Mouse (Mus musculus) midbrain, embryonic 16.5 days (tissue): ENCODE measurements around the gene Bzw1. TPM values are rescaled to one million over a fixed set of nuclear protein-coding genes. Genes with fewer than 3 reads are reported as not detected.

Experiments
- ATAC-seq: fragments of 200-750 bp; cut with Nextera tagmentation; 2 replicates; pipeline ENCODE4 v1.8.0; 2017; ENCODE audit warnings: moderate TSS enrichment
- H3K27ac ChIP-seq: fragments of 300-500 bp; sonication (generic); 2 replicates; pipeline ENCODE4 v1.5.1; 2014; ENCODE audit warnings: mild to moderate bottlenecking, low read length, mixed read lengths
- H3K27me3 ChIP-seq: fragments of 300-500 bp; sonication (generic); 2 replicates; pipeline ENCODE4 v1.6.1; 2014; ENCODE audit warnings: low read depth, low read length, mixed read lengths; ENCODE audit not compliant: control insufficient read depth, insufficient read depth
- H3K36me3 ChIP-seq: fragments of 300-500 bp; sonication (generic); 2 replicates; pipeline ENCODE4 v1.6.1; 2014; ENCODE audit warnings: mild to moderate bottlenecking, low read length, moderate library complexity, mixed read lengths; ENCODE audit not compliant: control insufficient read depth, insufficient read depth
- H3K4me1 ChIP-seq: fragments of 300-500 bp; sonication (generic); 2 replicates; pipeline ENCODE4 v1.6.1; 2014; ENCODE audit warnings: mild to moderate bottlenecking, low read length, mixed read lengths; ENCODE audit not compliant: control insufficient read depth, insufficient read depth
- H3K4me2 ChIP-seq: fragments of 300-500 bp; sonication (generic); 2 replicates; pipeline ENCODE4 v1.6.1; 2014; ENCODE audit warnings: mild to moderate bottlenecking, low read length, mixed read lengths
- H3K4me3 ChIP-seq: fragments of 300-500 bp; sonication (generic); 2 replicates; pipeline ENCODE4 v1.5.1; 2014; ENCODE audit warnings: low read depth, mild to moderate bottlenecking, low read length, moderate library complexity, mixed read lengths
- H3K9ac ChIP-seq: fragments of 300-500 bp; sonication (generic); 2 replicates; pipeline ENCODE4 v1.6.1; 2014; ENCODE audit warnings: low read depth, low read length, mixed read lengths
- H3K9me3 ChIP-seq: fragments of 300-500 bp; sonication (generic); replicated peaks from 2 replicates; pipeline ENCODE4 v1.6.1; 2014; ENCODE audit warnings: mild to moderate bottlenecking, low read length, mixed read lengths; ENCODE audit not compliant: control insufficient read depth, poor library complexity, severe bottlenecking
- WGBS: fragments of 180-500 bp; shearing (Covaris S2); extraction: QIAGEN DNeasy Blood & Tissue Kit; methylation state at CpG from one replicate; pipeline ENCODE4 v1.1.7; 2014; 5-methylcytosine and 5-hydroxymethylcytosine counted together
- polyA plus RNA-seq: library from polyadenylated mRNA; unstranded; fragments of >200 nt; fragmentation: Nextera tagmentation; extraction: Ambion mirVana; gene quantifications from 2 replicates; pipeline ENCODE4 v1.2.1, GENCODE M21; 2015

Gene Bzw1
- 346 and 351 TPM in 2 replicates for polyA plus RNA-seq

GRCm38 (mm10) chr1:58392652-58393283, at the start of gene Bzw1:
TSS of gene Bzw1 (plus strand) at chr1:58392898.
- peak within 1 kb of the TSS; percentile 94 for H3K4me2 ChIP-seq
- peak; percentile 97 for ATAC-seq
- peak within 1 kb of the TSS; percentile 95 for H3K9ac ChIP-seq
- peak within 1 kb of the TSS; percentile 95 for H3K4me3 ChIP-seq
- H3K27ac ChIP-seq: peak within 1 kb of the TSS; percentile 100
- WGBS: under 1% methylated on average over 49 of the region's 61 CpGs
- H3K36me3 ChIP-seq: peaks cover 8% of the 10 kb centered on the region
- H3K9me3 ChIP-seq: no peaks in the 10 kb centered on the region
- peaks cover 19% of the 10 kb centered on the region for H3K4me1 ChIP-seq
- H3K27me3 ChIP-seq: no peaks in the 10 kb centered on the region

- Histone ChIP-seq H3K9me3 (no peaks in the 10 kb centered on the region), H3K27me3 (no peaks in the 10 kb centered on the region), H3K36me3 (no peaks in the 10 kb centered on the region), H3K4me2 (no peak overlapping the region), H3K4me3 (no peak overlapping the region), H3K27ac (no peak overlapping the region), H3K4me1 (no peaks in the 10 kb centered on the region), H3K9ac (no peak overlapping the region)
- 86% methylated on average over 4 of the region's 4 CpGs for WGBS
- no peak for ATAC-seq
These were observed 48.8 kb upstream of the Bzw1 start for GRCm38 (mm10) chr1:58343861-58344260.

DNA sequence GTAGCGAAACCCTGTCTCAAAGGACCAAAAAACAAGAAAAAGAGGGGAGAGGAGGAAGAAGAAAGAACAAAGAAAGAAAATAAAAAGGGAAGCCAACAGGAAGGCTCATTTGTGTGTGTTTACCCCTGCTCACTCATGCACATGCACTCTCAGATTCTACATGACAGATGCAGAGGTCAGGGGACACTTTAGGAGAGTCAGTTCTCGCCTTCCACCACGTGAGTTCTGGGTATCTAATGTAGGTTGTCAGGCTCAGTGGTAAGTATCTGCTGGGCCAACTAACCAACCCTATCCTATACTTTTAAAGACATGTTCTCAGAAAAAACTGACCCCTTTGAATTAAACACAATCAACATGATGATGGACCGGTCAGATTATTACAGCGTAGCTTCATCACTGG, 48.1 kb upstream of the Bzw1 start:
- ATAC-seq: no peak
- no peak overlapping the region for H3K9ac ChIP-seq
- H3K27ac ChIP-seq: no peak overlapping the region
- H3K27me3 ChIP-seq: no peaks in the 10 kb centered on the region
- H3K9me3 ChIP-seq: no peaks in the 10 kb centered on the region
- H3K4me3 ChIP-seq: no peak overlapping the region
- no peaks in the 10 kb centered on the region for H3K36me3 ChIP-seq
- H3K4me1 ChIP-seq: no peaks in the 10 kb centered on the region
- 90% methylated on average over 5 of the region's 5 CpGs for WGBS
- H3K4me2 ChIP-seq: no peak overlapping the region

GRCm38 (mm10) chr1:58346159-58346558, 46.5 kb upstream of the Bzw1 start:
- H3K9me3 ChIP-seq: no peaks in the 10 kb centered on the region
- no peak for ATAC-seq
- H3K27me3 ChIP-seq: no peaks in the 10 kb centered on the region
- no peak overlapping the region for H3K4me3 ChIP-seq
- no peaks in the 10 kb centered on the region for H3K36me3 ChIP-seq
- H3K4me1 ChIP-seq: no peaks in the 10 kb centered on the region
- H3K27ac ChIP-seq: no peak overlapping the region
- no peak overlapping the region for H3K4me2 ChIP-seq
- 94% methylated on average over 14 of the region's 14 CpGs for WGBS
- H3K9ac ChIP-seq: no peak overlapping the region

GRCm38 (mm10) chr1:58348712-58349111, 44.0 kb upstream of the Bzw1 start:
- WGBS: 83% methylated on average over 6 of the region's 6 CpGs
- no peak for ATAC-seq

GRCm38 (mm10) chr1:58353238-58353893, 39.3 kb upstream of the Bzw1 start:
- ATAC-seq: no peak
- no peaks in the 10 kb centered on the region for H3K4me1 ChIP-seq
- H3K9me3 ChIP-seq: no peaks in the 10 kb centered on the region
- H3K4me3 ChIP-seq: no peak overlapping the region
- no peak overlapping the region for H3K27ac ChIP-seq
- 79% methylated on average over 4 of the region's 4 CpGs for WGBS
- H3K4me2 ChIP-seq: no peak overlapping the region
- H3K36me3 ChIP-seq: no peaks in the 10 kb centered on the region
- no peaks in the 10 kb centered on the region for H3K27me3 ChIP-seq
- no peak overlapping the region for H3K9ac ChIP-seq

More at GRCm38 (mm10) chr1:58348712-58349111, 44.0 kb upstream of the Bzw1 start:
- H3K36me3 ChIP-seq: no peaks in the 10 kb centered on the region
- no peak overlapping the region for H3K9ac ChIP-seq
- no peaks in the 10 kb centered on the region for H3K27me3 ChIP-seq
- no peak overlapping the region for H3K4me3 ChIP-seq
- H3K27ac ChIP-seq: no peak overlapping the region
- H3K4me2 ChIP-seq: no peak overlapping the region
- H3K9me3 ChIP-seq: no peaks in the 10 kb centered on the region
- H3K4me1 ChIP-seq: no peaks in the 10 kb centered on the region

DNA sequence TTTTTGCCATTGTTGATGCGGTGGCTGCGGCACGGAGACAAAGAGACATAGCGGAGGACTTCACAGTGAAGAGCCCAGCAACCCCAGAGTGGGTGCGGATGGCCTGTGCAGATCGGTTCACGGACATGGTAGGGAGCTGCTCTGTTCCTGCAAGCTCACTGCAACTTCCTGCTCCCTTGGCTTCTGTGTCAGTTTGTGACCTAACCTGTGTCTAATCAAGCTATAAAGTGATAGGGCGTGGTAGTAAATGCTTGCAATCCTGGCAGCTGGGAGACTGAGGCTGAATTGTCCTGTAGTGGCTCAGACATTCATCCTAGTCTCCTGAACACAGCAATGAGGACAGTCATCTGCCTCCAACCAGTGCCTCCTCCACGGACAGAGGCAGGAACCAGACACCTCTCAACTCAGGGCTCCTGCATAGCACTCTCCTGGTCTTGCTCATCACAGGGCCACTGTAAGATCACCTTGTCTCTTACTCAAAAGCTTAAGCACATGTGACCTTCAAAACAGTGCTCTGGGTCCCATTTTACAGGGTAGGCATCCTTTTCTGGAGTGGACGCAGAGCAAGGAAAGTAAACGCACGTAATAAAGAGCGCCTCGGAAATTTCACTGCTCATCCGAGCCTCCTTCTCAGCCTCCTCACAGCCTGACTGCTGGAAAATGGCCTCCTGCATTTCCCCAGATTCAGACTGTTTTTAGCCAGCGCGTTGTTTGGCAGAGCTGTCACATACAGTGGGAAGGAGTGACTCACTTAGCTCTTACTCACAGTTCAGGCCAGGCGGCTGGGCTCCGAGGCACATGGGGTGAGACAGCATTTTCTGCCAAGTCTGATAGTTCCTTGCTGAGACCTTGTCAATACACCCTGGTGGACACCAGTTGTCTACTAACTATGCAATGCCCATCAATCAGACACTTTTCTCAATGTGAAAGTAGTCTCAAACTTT, 33.5 kb upstream of the Bzw1 start:
- WGBS: 88% methylated on average over 19 of the region's 19 CpGs
- Histone ChIP-seq H3K4me2 (no peak overlapping the region), H3K27ac (no peak overlapping the region), H3K4me3 (no peak overlapping the region), H3K9me3 (no peaks in the 10 kb centered on the region), H3K9ac (no peak overlapping the region), H3K36me3 (no peaks in the 10 kb centered on the region), H3K4me1 (no peaks in the 10 kb centered on the region), H3K27me3 (no peaks in the 10 kb centered on the region)
- no peak for ATAC-seq

GRCm38 (mm10) chr1:58362296-58362695, 30.4 kb upstream of the Bzw1 start:
- H3K36me3 ChIP-seq: no peaks in the 10 kb centered on the region
- 46% methylated on average over 4 of the region's 4 CpGs for WGBS
- no peak for ATAC-seq

More at GRCm38 (mm10) chr1:58362296-58362695, 30.4 kb upstream of the Bzw1 start:
- Histone ChIP-seq H3K4me1 (no peaks in the 10 kb centered on the region), H3K27me3 (no peaks in the 10 kb centered on the region), H3K27ac (no peak overlapping the region), H3K4me2 (no peak overlapping the region), H3K4me3 (no peak overlapping the region), H3K9ac (no peak overlapping the region), H3K9me3 (no peaks in the 10 kb centered on the region)
